In the genomic region with DNA sequence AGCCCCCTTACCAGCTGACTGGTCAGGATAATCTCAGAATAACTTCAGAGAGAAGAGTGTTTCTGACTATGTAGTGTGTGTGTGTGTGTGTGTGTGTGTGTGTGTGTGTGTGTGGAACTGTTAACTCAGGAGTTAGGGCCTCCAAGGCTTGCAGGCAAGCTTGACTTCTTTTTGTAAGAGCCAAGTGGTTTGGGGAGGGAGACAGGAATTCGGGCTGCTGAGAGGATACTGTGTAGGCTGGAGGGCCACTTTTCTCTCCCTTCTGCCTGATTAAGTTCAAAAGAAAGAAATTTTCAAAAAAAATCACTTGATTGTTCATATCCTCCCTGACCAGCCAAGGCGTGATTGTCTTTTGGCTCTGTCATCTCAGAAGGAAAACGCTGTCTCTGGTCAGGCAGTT, we compare ENCODE assay signal across 11 mouse cellular contexts. TPM values are rescaled to one million over a fixed set of nuclear protein-coding genes. Genes with fewer than 3 reads are reported as not detected.
A peak's percentile ranks its signal among the peaks of the same experiment; 100 is the strongest.
DNase-seq lines count a peak whose midpoint lies in the region; ATAC-seq and TF ChIP-seq lines count a peak whose summit lies in the region.
"Had no signal": no experiment of that assay in that cellular context is flagged by ENCODE, and none has a peak within 500 bp of the region (broad histone marks: within the 10 kb centered on the region; RNA-seq: fewer than 3 reads in every experiment).

No protein-coding gene starts in this region.

- H3K4me2 ChIP-seq in hindbrain, embryonic 11.5 days (replicated peaks; ENCODE audit: low read depth, low read length) = no peak overlapping the region
- H3K4me2 ChIP-seq in midbrain, embryonic 11.5 days = no peak overlapping the region
- no peak overlapping the region for H3K4me2 ChIP-seq in midbrain, postnatal 0 days (ENCODE audit: low read depth, low read length, poor library complexity, severe bottlenecking)
- peak overlapping the region; percentile 22 for H3K4me2 ChIP-seq in hindbrain, postnatal 0 days (ENCODE audit: low read depth, low read length)
- H3K4me2 ChIP-seq in stomach, embryonic 16.5 days (ENCODE audit: low read depth, low read length) = peak overlapping the region; percentile 13; the same call in 1 of the 2 replicates

- H3K27me3 ChIP-seq in hindbrain, embryonic 10.5 days (ENCODE audit: insufficient read depth, poor library complexity, severe bottlenecking) = peaks cover 18% of the 10 kb centered on the region; the same call in 1 of the 2 replicates
- H3K27me3 ChIP-seq in hindbrain, embryonic 11.5 days (ENCODE audit: control insufficient read depth, insufficient read depth, low read length) = no peaks in the 10 kb centered on the region
- H3K27me3 ChIP-seq in midbrain, embryonic 11.5 days (ENCODE audit: control insufficient read depth, insufficient read depth, low read length) = no peaks in the 10 kb centered on the region
- no peaks in the 10 kb centered on the region for H3K27me3 ChIP-seq in midbrain, postnatal 0 days (ENCODE audit: insufficient read depth, low read length)
- no peaks in the 10 kb centered on the region for H3K27me3 ChIP-seq in hindbrain, postnatal 0 days (ENCODE audit: insufficient read depth, low read length)
- no peaks in the 10 kb centered on the region for H3K27me3 ChIP-seq in stomach, embryonic 16.5 days (ENCODE audit: control insufficient read depth, insufficient read depth, low read length)

- no peaks in the 10 kb centered on the region for H3K9me3 ChIP-seq in hindbrain, embryonic 10.5 days
- H3K9me3 ChIP-seq in hindbrain, embryonic 11.5 days (ENCODE audit: control insufficient read depth, low read length) = no peaks in the 10 kb centered on the region
- no peaks in the 10 kb centered on the region for H3K9me3 ChIP-seq in midbrain, embryonic 11.5 days (ENCODE audit: control insufficient read depth, low read length)
- H3K9me3 ChIP-seq in midbrain, postnatal 0 days (ENCODE audit: low read length) = no peaks in the 10 kb centered on the region
- no peaks in the 10 kb centered on the region for H3K9me3 ChIP-seq in hindbrain, postnatal 0 days (ENCODE audit: low read length)
- no peaks in the 10 kb centered on the region for H3K9me3 ChIP-seq in stomach, embryonic 16.5 days (replicated peaks; ENCODE audit: control insufficient read depth, low read length)

- 47% methylated on average over 3 of the region's 3 CpGs for WGBS in hindbrain, embryonic 10.5 days
- WGBS in hindbrain, embryonic 11.5 days = 37% methylated on average over 3 of the region's 3 CpGs
- WGBS in midbrain, embryonic 11.5 days = 44% methylated on average over 3 of the region's 3 CpGs
- WGBS in midbrain, postnatal 0 days = 38% methylated on average over 3 of the region's 3 CpGs
- 6% methylated on average over 3 of the region's 3 CpGs for WGBS in hindbrain, postnatal 0 days
- 49% methylated on average over 3 of the region's 3 CpGs for WGBS in stomach, embryonic 16.5 days

- H3K4me3 ChIP-seq in hindbrain, embryonic 10.5 days = no peak overlapping the region
- H3K4me3 ChIP-seq in hindbrain, embryonic 11.5 days (ENCODE audit: low read depth, low read length) = no peak overlapping the region
- H3K4me3 ChIP-seq in midbrain, embryonic 11.5 days (ENCODE audit: low read depth, low read length) = no peak overlapping the region
- H3K4me3 ChIP-seq in midbrain, postnatal 0 days (ENCODE audit: low read depth, low read length) = no peak overlapping the region
- H3K4me3 ChIP-seq in hindbrain, postnatal 0 days (ENCODE audit: low read length) = no peak overlapping the region
- no peak overlapping the region for H3K4me3 ChIP-seq in stomach, embryonic 16.5 days (replicated peaks; ENCODE audit: low read length)

- DNase-seq in hindbrain, embryonic 10.5 days (ENCODE audit: low spot score) = no peak
- DNase-seq in hindbrain, embryonic 11.5 days (ENCODE audit: low spot score) = no peak
- peak; percentile 84 for DNase-seq in midbrain, embryonic 11.5 days (ENCODE audit: low spot score, missing footprints)
- DNase-seq in midbrain, postnatal 0 days (ENCODE audit: low spot score) = no peak
- peak; percentile 22 for DNase-seq in hindbrain, postnatal 0 days (ENCODE audit: low spot score)
- no peak for DNase-seq in cerebellum, postnatal 4 days (ENCODE audit: low spot score in 2 of 2)
- DNase-seq: heart, postnatal 10 days; thymus, adult 2 months had no signal

- no peak overlapping the region for H3K9ac ChIP-seq in hindbrain, embryonic 11.5 days (ENCODE audit: low read depth, low read length)
- no peak overlapping the region for H3K9ac ChIP-seq in midbrain, embryonic 11.5 days (ENCODE audit: low read length)
- H3K9ac ChIP-seq in midbrain, postnatal 0 days (replicated peaks; ENCODE audit: low read length, poor library complexity, severe bottlenecking) = no peak overlapping the region
- H3K9ac ChIP-seq in hindbrain, postnatal 0 days (replicated peaks; ENCODE audit: low read length) = no peak overlapping the region
- H3K9ac ChIP-seq in stomach, embryonic 16.5 days (ENCODE audit: low read length) = peak overlapping the region; percentile 7; the same call in 1 of the 2 replicates

- H3K27ac ChIP-seq in hindbrain, embryonic 10.5 days = peak overlapping the region; percentile 77
- no peak overlapping the region for H3K27ac ChIP-seq in hindbrain, embryonic 11.5 days (ENCODE audit: low read depth, low read length)
- no peak overlapping the region for H3K27ac ChIP-seq in midbrain, embryonic 11.5 days (ENCODE audit: low read depth, low read length)
- no peak overlapping the region for H3K27ac ChIP-seq in midbrain, postnatal 0 days (ENCODE audit: low read depth, low read length)
- H3K27ac ChIP-seq in hindbrain, postnatal 0 days = no peak overlapping the region
- H3K27ac ChIP-seq in stomach, embryonic 16.5 days (ENCODE audit: low read length) = 0 out of 2 replicates have a peak overlapping the region, but pooled peaks have one; percentile 61
- H3K27ac ChIP-seq: macrophage had no signal

- no peaks in the 10 kb centered on the region for H3K36me3 ChIP-seq in hindbrain, embryonic 10.5 days
- H3K36me3 ChIP-seq in hindbrain, embryonic 11.5 days (ENCODE audit: control insufficient read depth, insufficient read depth, low read length) = no peaks in the 10 kb centered on the region
- no peaks in the 10 kb centered on the region for H3K36me3 ChIP-seq in midbrain, embryonic 11.5 days (ENCODE audit: control insufficient read depth, insufficient read depth, low read length)
- H3K36me3 ChIP-seq in midbrain, postnatal 0 days (ENCODE audit: insufficient read depth, low read length) = no peaks in the 10 kb centered on the region
- no peaks in the 10 kb centered on the region for H3K36me3 ChIP-seq in hindbrain, postnatal 0 days (ENCODE audit: insufficient read depth, low read length)
- H3K36me3 ChIP-seq in stomach, embryonic 16.5 days (ENCODE audit: control insufficient read depth, insufficient read depth, low read length) = no peaks in the 10 kb centered on the region

- ATAC-seq in hindbrain, embryonic 11.5 days (ENCODE audit: low FRiP score) = no peak
- ATAC-seq in midbrain, embryonic 11.5 days (ENCODE audit: low FRiP score) = no peak; the same call in 1 of the 2 replicates
- ATAC-seq in midbrain, postnatal 0 days (ENCODE audit: low FRiP score) = no peak
- ATAC-seq in hindbrain, postnatal 0 days = no peak
- ATAC-seq in stomach, embryonic 16.5 days (ENCODE audit: insufficient read depth, low FRiP score) = no peak
- ATAC-seq: activated CD4-positive, CD25-positive, alpha-beta regulatory T cell, adult 4 months had no signal

- TF ChIP-seq CTCF in midbrain, postnatal 0 days (IDR thresholded peaks at IDR 0.05) = no peak
- TF ChIP-seq CTCF in hindbrain, postnatal 0 days (IDR thresholded peaks at IDR 0.05; ENCODE audit: low read depth) = no peak

- peaks cover 56% of the 10 kb centered on the region for H3K4me1 ChIP-seq in hindbrain, embryonic 10.5 days (replicated peaks)
- peaks cover 8% of the 10 kb centered on the region for H3K4me1 ChIP-seq in hindbrain, embryonic 11.5 days (replicated peaks; ENCODE audit: control insufficient read depth, insufficient read depth, low read length)
- peaks cover 16% of the 10 kb centered on the region for H3K4me1 ChIP-seq in midbrain, embryonic 11.5 days (ENCODE audit: control insufficient read depth, insufficient read depth, low read length)
- peaks cover 10% of the 10 kb centered on the region; the same call in 1 of the 2 replicates for H3K4me1 ChIP-seq in midbrain, postnatal 0 days (ENCODE audit: insufficient read depth, low read length)
- H3K4me1 ChIP-seq in hindbrain, postnatal 0 days (ENCODE audit: insufficient read depth, low read length) = peaks cover 18% of the 10 kb centered on the region; the same call in 1 of the 2 replicates
- H3K4me1 ChIP-seq in stomach, embryonic 16.5 days (ENCODE audit: control insufficient read depth, insufficient read depth, low read length) = peaks cover 53% of the 10 kb centered on the region

RNA-seq across cellular contexts. Expression of gene Prelp, which starts 0.8 kb away (rescaled TPM):
- 0.71 and 1.7 TPM in 2 replicates for polyA plus RNA-seq in hindbrain, embryonic 10.5 days (2016; fragmentation: Nextera tagmentation; extraction: Ambion mirVana)
- polyA plus RNA-seq in hindbrain, embryonic 11.5 days (2014; fragmentation: Nextera tagmentation; extraction: Ambion mirVana) = 3.2 and 3.3 TPM in 2 replicates
- 1.1 and 1.7 TPM in 2 replicates for polyA plus RNA-seq in midbrain, embryonic 11.5 days (2014; fragmentation: Nextera tagmentation; extraction: Ambion mirVana)
- total RNA-seq in midbrain, postnatal 0 days (2014; rRNA removed) = 4.6 and 7.9 TPM in 2 replicates
- polyA plus RNA-seq in midbrain, postnatal 0 days (2015; fragmentation: Nextera tagmentation; extraction: Ambion mirVana) = 5.0 and 5.4 TPM in 2 replicates
- total RNA-seq in hindbrain, postnatal 0 days (2014; rRNA removed) = 6.1 and 9.1 TPM in 2 replicates
- polyA plus RNA-seq in hindbrain, postnatal 0 days (2015; fragmentation: Nextera tagmentation; extraction: Ambion mirVana) = 7.1 and 8.0 TPM in 2 replicates
- polyA plus RNA-seq in stomach, embryonic 16.5 days (2015; fragmentation: Nextera tagmentation; extraction: Ambion mirVana) = 3.5 and 4.5 TPM in 2 replicates
- polyA plus RNA-seq: activated CD4-positive, CD25-positive, alpha-beta regulatory T cell, adult 4 months had no signal

RNA-seq across cellular contexts. Expression of gene Optc, which starts 12.6 kb away (rescaled TPM):
- polyA plus RNA-seq in hindbrain, embryonic 10.5 days (2016; fragmentation: Nextera tagmentation; extraction: Ambion mirVana) = 2.1 and 3.6 TPM in 2 replicates
- 2.4 and 3.0 TPM in 2 replicates for polyA plus RNA-seq in hindbrain, embryonic 11.5 days (2014; fragmentation: Nextera tagmentation; extraction: Ambion mirVana)
- polyA plus RNA-seq in midbrain, embryonic 11.5 days (2014; fragmentation: Nextera tagmentation; extraction: Ambion mirVana) = 1.6 and 1.9 TPM in 2 replicates
- total RNA-seq in midbrain, postnatal 0 days (2014; rRNA removed) = 5.0 and 7.3 TPM in 2 replicates
- polyA plus RNA-seq in midbrain, postnatal 0 days (2015; fragmentation: Nextera tagmentation; extraction: Ambion mirVana) = 2.1 and 2.7 TPM in 2 replicates
- total RNA-seq in hindbrain, postnatal 0 days (2014; rRNA removed) = 8.5 and 10.4 TPM in 2 replicates
- polyA plus RNA-seq in hindbrain, postnatal 0 days (2015; fragmentation: Nextera tagmentation; extraction: Ambion mirVana) = 3.7 and 4.6 TPM in 2 replicates
- 1.9 and 2.7 TPM in 2 replicates for polyA plus RNA-seq in stomach, embryonic 16.5 days (2015; fragmentation: Nextera tagmentation; extraction: Ambion mirVana)
- polyA plus RNA-seq: activated CD4-positive, CD25-positive, alpha-beta regulatory T cell, adult 4 months; macrophage had no signal

Comparison
In these comparisons a context has a peak if more than half of its experiments do, and no peak if none do; other contexts are left out.
1. DNase-seq: peak in midbrain, embryonic 11.5 days (single experiment) and hindbrain, postnatal 0 days (single experiment); none in hindbrain, embryonic 10.5 days (single experiment), hindbrain, embryonic 11.5 days (single experiment), midbrain, postnatal 0 days (single experiment) and cerebellum, postnatal 4 days (0 of 2).
2. H3K27ac ChIP-seq: peak in hindbrain, embryonic 10.5 days (single experiment) and stomach, embryonic 16.5 days (single experiment); none in hindbrain, embryonic 11.5 days (single experiment), midbrain, embryonic 11.5 days (single experiment), midbrain, postnatal 0 days (single experiment) and hindbrain, postnatal 0 days (single experiment).
3. H3K4me2 ChIP-seq: peak in hindbrain, postnatal 0 days (single experiment) and stomach, embryonic 16.5 days (single experiment); none in hindbrain, embryonic 11.5 days (single experiment), midbrain, embryonic 11.5 days (single experiment) and midbrain, postnatal 0 days (single experiment).